ENCODE assay signal across 8 mouse cellular contexts in the genomic region with DNA sequence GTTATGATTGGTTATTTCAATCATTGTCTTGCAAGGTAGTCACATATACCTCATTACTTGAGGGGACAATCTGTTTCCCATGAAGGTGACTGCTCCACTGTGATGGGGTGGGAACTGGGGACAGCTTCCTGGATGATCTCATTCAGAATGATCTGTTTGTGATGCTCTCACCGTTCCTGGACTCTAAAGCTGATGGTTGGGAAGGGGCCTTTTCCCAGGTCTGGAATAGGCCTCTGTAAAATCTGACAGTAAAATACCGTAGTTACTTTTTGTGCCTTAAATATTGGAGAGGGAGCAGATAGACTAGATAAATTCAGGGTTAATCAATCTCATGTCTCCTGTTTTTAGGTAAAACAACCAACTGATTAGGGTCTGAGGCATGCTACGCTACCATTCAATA. TPM values are rescaled to one million over a fixed set of nuclear protein-coding genes. Genes with fewer than 3 reads are reported as not detected.
DNase-seq lines count a peak whose midpoint lies in the region; ATAC-seq lines count a peak whose summit lies in the region.

A gene (minus strand): TSS at position 101 of the 400 bp plus-strand sequence.

- no peak for DNase-seq in kidney, postnatal 4 days
- DNase-seq in adrenal gland, postnatal 25 days: no peak
- no peak for DNase-seq in gastrocnemius, postnatal 14 days
- no peak for DNase-seq in right cerebral cortex, postnatal 14 days
- DNase-seq in adipocyte (ENCODE audit: low spot score): no peak

- 86% methylated on average over 3 of the region's 3 CpGs for WGBS in kidney, embryonic 14.5 days
- 88% methylated on average over 3 of the region's 3 CpGs for WGBS in intestine, embryonic 15.5 days

- peak within 1 kb of the TSS; percentile 92; the same call in 1 of the 2 replicates for H3K4me3 ChIP-seq in kidney, embryonic 14.5 days (ENCODE audit: low read length)
- peak within 1 kb of the TSS; percentile 75 for H3K4me3 ChIP-seq in intestine, embryonic 15.5 days (replicated peaks)

- H3K27me3 ChIP-seq in kidney, embryonic 14.5 days (ENCODE audit: control insufficient read depth, insufficient read depth, low read length): no peaks in the 10 kb centered on the region
- no peaks in the 10 kb centered on the region for H3K27me3 ChIP-seq in intestine, embryonic 15.5 days (replicated peaks)

- ATAC-seq in kidney, embryonic 14.5 days (ENCODE audit: low FRiP score, low TSS enrichment): no peak
- ATAC-seq in intestine, embryonic 15.5 days: no peak
- no peak for ATAC-seq in megakaryocyte-erythroid progenitor cell, adult 5-6 weeks (replicated peaks; ENCODE audit: low FRiP score, low TSS enrichment, poor library complexity, severe bottlenecking)

- H3K4me1 ChIP-seq in kidney, embryonic 14.5 days (ENCODE audit: control insufficient read depth, insufficient read depth, low read length): no peaks in the 10 kb centered on the region
- no peaks in the 10 kb centered on the region for H3K4me1 ChIP-seq in intestine, embryonic 15.5 days (replicated peaks)

- no peaks in the 10 kb centered on the region for H3K9me3 ChIP-seq in kidney, embryonic 14.5 days (ENCODE audit: control insufficient read depth, low read length)
- no peaks in the 10 kb centered on the region for H3K9me3 ChIP-seq in intestine, embryonic 15.5 days

- intact Hi-C loops in gastrocnemius, postnatal 14 days (cut with DNase I; ENCODE audit: low total_unique reads): no loop called here

- H3K27ac ChIP-seq in kidney, embryonic 14.5 days (ENCODE audit: low read depth, low read length): no peak within 1 kb of the TSS
- H3K27ac ChIP-seq in intestine, embryonic 15.5 days: no peak within 1 kb of the TSS

- H3K4me2 ChIP-seq in kidney, embryonic 14.5 days (replicated peaks; ENCODE audit: low read depth, low read length): peak within 1 kb of the TSS; percentile 72
- peak within 1 kb of the TSS; percentile 66 for H3K4me2 ChIP-seq in intestine, embryonic 15.5 days (replicated peaks)

- H3K36me3 ChIP-seq in kidney, embryonic 14.5 days (ENCODE audit: control insufficient read depth, insufficient read depth, low read length): peaks cover 6% of the 10 kb centered on the region
- no peaks in the 10 kb centered on the region for H3K36me3 ChIP-seq in intestine, embryonic 15.5 days

- H3K9ac ChIP-seq in kidney, embryonic 14.5 days (ENCODE audit: low read depth, low read length): peak within 1 kb of the TSS; percentile 88; the same call in 1 of the 2 replicates
- H3K9ac ChIP-seq in intestine, embryonic 15.5 days: no peak within 1 kb of the TSS

RNA-seq across cellular contexts. Expression of the gene that starts here (rescaled TPM):
- polyA plus RNA-seq in kidney, embryonic 14.5 days (2014; fragmentation: Nextera tagmentation; extraction: Ambion mirVana): 72.1 and 86.0 TPM in 2 replicates
- total RNA-seq in adrenal gland, postnatal 25 days (2021): 38.4 and 42.4 TPM in 2 replicates
- total RNA-seq in gastrocnemius, postnatal 14 days (2021): 10 to 100 TPM; 19.5 to 23.6 TPM
- polyA plus RNA-seq in intestine, embryonic 15.5 days (2015; fragmentation: Nextera tagmentation; extraction: Ambion mirVana): 70.1 and 73.2 TPM in 2 replicates
- 128 and 174 TPM in 2 replicates for total RNA-seq in megakaryocyte-erythroid progenitor cell, adult 5-6 weeks (2014; fragmentation: Nextera tagmentation)
- 257 and 309 TPM in 2 replicates for total RNA-seq in megakaryocyte-erythroid progenitor cell, adult 5-6 weeks (2017)
